Mouse (Mus musculus) C2C12 (cell line): ENCODE results near the gene Pccb. TPM values are rescaled to one million over a fixed set of nuclear protein-coding genes. Genes with fewer than 3 reads are reported as not detected.

ENCODE experiments used
- H3K27me3 ChIP-seq: one replicate; pipeline ENCODE4 v1.6.1; 2011; ENCODE audit not compliant: control insufficient read depth, insufficient read depth, insufficient read length
- H3K36me3 ChIP-seq: one replicate; pipeline ENCODE4 v1.6.1; 2011; ENCODE audit not compliant: control insufficient read depth, insufficient read depth
- H3K4me3 ChIP-seq: one replicate; pipeline ENCODE4 v1.5.1; 2011; ENCODE audit warnings: mild to moderate bottlenecking, control low read depth; ENCODE audit not compliant: poor library complexity, insufficient read depth, severe bottlenecking
- H3K79me2 ChIP-seq: one replicate; pipeline ENCODE4 v1.6.1; 2011; ENCODE audit not compliant: control insufficient read depth, insufficient read depth
- H3K79me3 ChIP-seq: one replicate; pipeline ENCODE4 v1.6.1; 2011; ENCODE audit warnings: low read depth, control low read depth
- H3ac ChIP-seq: one replicate; pipeline ENCODE3; 2011; ENCODE audit warnings: low read depth; ENCODE audit not compliant: control insufficient read depth, insufficient read length
- CEBPB ChIP-seq: IDR thresholded peaks from one replicate; pipeline ENCODE4 v1.6.1; 2011; ENCODE audit warnings: low read depth, mild to moderate bottlenecking, control low read depth, moderate library complexity
- CTCF ChIP-seq: IDR thresholded peaks from one replicate; pipeline ENCODE4 v1.5.1; 2011; ENCODE audit not compliant: control insufficient read depth, insufficient read depth, insufficient read length
- FOSL1 ChIP-seq: IDR thresholded peaks from one replicate; pipeline ENCODE4 v1.8.0; 2011; ENCODE audit warnings: mild to moderate bottlenecking, low read length; ENCODE audit not compliant: poor library complexity, insufficient read depth, severe bottlenecking
- MAX ChIP-seq: IDR thresholded peaks from one replicate; pipeline ENCODE4 v1.6.1; 2011; ENCODE audit warnings: mild to moderate bottlenecking, control low read depth
- MYOD1 ChIP-seq: IDR thresholded peaks from one replicate; pipeline ENCODE4 v1.6.1; 2011; ENCODE audit warnings: low read depth; ENCODE audit not compliant: control insufficient read depth, insufficient read length
- MYOG ChIP-seq: IDR thresholded peaks from one replicate; pipeline ENCODE4 v1.6.1; 2011; ENCODE audit not compliant: control insufficient read depth, insufficient read length; ENCODE audit errors: extremely low read depth
- USF1 ChIP-seq: IDR thresholded peaks from one replicate; pipeline ENCODE4 v1.6.1; 2011; ENCODE audit warnings: low read depth, mild to moderate bottlenecking, control low read depth, moderate library complexity
- polyA plus RNA-seq: library from polyadenylated mRNA; unstranded; fragments of >200 nt; fragmentation: generic; extraction: Trizol; gene quantifications from one replicate; pipeline ENCODE4 v1.2.1, GENCODE M21; 2012; ENCODE audit warnings: missing spikeins

Pccb gene
- polyA plus RNA-seq, 1 experiment: 17.5 TPM

DNA sequence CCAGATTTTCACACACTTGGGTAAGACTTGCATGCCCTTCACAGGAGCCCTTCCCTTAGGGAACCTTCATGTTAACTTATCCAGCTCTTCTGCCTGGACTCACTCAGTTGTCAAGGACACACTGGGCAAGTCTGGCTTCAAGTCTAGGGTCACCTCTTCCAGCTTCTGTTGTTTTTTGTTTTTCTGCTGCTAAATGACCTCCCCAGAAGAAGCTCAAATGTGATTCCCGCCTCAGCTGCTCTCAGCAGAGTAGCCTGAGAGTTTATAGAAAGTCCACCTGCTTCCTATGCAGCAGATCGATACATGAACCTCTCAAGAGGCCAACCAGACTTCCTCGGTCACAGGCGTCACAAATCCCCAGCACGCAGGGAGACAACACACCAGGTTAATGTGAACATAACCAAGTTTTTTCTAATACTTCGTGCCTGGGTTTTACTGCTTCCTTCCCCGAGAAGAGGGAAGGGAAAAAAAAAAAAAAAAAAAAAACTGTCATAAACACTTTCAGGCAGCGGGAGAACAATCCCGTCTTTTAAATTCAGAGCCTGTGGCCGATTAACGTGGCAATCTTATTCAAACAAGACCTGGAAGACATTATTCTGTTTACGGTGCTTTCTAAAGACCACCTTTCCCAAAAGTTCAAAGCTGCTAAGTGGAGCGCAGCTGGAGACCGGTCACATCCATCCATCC lies 794 bp downstream of the Pccb start:
- H3K4me3 ChIP-seq: peak overlapping the region; percentile 40
- peak overlapping the region; percentile 63 for H3ac ChIP-seq
- H3K27me3 ChIP-seq: no peaks in the 10 kb centered on the region
- no peaks in the 10 kb centered on the region for H3K79me2 ChIP-seq
- no peak for TF ChIP-seq FOSL1
- TF ChIP-seq USF1: no peak
- TF ChIP-seq MYOG: no peak
- no peak for TF ChIP-seq CEBPB
- no peak for TF ChIP-seq CTCF
- TF ChIP-seq MAX: no peak
- TF ChIP-seq MYOD1: no peak
- no peaks in the 10 kb centered on the region for H3K36me3 ChIP-seq
- no peaks in the 10 kb centered on the region for H3K79me3 ChIP-seq

DNA sequence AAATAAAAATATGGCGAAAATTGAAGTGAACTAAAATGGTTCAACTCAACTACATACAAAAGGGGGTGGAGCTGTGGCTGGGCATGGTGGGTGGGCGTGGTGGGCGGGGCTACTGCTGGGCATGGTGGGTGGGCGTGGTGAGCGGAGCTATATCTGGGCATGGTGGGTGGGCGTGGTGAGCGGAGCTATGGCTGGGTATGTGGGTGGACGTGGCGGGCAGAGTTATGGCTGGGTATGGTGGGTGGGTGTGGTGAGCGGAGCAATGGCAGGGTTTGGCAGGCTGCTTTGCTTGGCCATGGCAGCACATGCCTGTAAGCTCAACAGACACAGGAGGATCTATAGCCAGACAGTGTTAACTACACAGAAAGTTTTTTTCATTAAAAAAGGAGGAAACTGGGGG lies 15.9 kb downstream of the Pccb start:
- H3K79me3 ChIP-seq: no peaks in the 10 kb centered on the region
- TF ChIP-seq MYOG (no peak), MYOD1 (no peak), CEBPB (no peak), USF1 (no peak), CTCF (no peak), MAX (no peak), FOSL1 (no peak)
- H3K27me3 ChIP-seq: no peaks in the 10 kb centered on the region
- H3K4me3 ChIP-seq: no peak overlapping the region
- no peak overlapping the region for H3ac ChIP-seq
- no peaks in the 10 kb centered on the region for H3K36me3 ChIP-seq
- H3K79me2 ChIP-seq: no peaks in the 10 kb centered on the region

DNA sequence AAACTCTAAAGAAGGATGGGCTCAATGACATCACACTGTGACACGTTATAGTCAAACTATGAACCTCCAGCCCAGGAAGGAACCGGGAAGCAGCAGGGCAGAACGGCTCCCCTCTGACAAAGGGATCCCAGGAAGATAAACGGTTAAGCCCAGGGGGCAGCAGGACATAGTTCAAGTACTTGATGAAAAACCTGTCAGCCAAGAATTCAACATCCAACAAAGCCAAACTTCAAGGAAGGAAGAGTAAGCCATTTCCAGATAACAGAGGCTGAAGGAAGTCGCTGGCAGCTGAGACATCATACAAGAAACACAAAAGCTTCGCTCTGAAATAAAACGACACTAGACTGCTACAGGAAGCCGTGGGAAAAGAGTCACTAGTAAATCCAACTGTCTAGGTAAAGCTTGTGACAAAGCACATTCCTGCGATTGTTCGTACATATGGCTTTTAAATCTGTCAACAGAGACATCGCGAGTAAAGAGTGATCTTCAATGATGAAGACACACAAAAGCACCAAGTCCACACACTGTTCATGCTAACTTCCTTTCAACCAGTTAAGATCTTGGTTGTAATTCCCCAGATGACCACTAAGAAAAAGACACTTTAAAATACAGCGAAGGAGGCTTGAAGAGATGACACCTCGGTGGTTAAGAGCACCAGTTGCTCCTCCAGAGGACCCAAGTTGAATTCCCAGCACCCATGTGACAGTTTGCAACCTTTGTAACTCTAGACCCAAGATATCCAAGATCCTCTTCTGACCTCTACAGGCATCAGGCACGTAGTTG lies 16.8 kb downstream of the Pccb start:
- Histone ChIP-seq H3K36me3 (no peaks in the 10 kb centered on the region), H3K79me3 (no peaks in the 10 kb centered on the region), H3ac (no peak overlapping the region), H3K79me2 (no peaks in the 10 kb centered on the region), H3K27me3 (no peaks in the 10 kb centered on the region), H3K4me3 (no peak overlapping the region)
- TF ChIP-seq MYOG (no peak), CTCF (no peak)

- Histone ChIP-seq H3K36me3 (no peaks in the 10 kb centered on the region), H3K27me3 (no peaks in the 10 kb centered on the region), H3K4me3 (no peak overlapping the region), H3ac (no peak overlapping the region), H3K79me3 (no peaks in the 10 kb centered on the region), H3K79me2 (no peaks in the 10 kb centered on the region)
- TF ChIP-seq MYOG: no peak
- no peak for TF ChIP-seq MYOD1
- no peak for TF ChIP-seq USF1
- TF ChIP-seq CTCF: no peak
- TF ChIP-seq FOSL1: no peak
- no peak for TF ChIP-seq MAX
These were observed 19.4 kb downstream of the Pccb start for GRCm38 (mm10) chr9:101015324-101015723.

DNA sequence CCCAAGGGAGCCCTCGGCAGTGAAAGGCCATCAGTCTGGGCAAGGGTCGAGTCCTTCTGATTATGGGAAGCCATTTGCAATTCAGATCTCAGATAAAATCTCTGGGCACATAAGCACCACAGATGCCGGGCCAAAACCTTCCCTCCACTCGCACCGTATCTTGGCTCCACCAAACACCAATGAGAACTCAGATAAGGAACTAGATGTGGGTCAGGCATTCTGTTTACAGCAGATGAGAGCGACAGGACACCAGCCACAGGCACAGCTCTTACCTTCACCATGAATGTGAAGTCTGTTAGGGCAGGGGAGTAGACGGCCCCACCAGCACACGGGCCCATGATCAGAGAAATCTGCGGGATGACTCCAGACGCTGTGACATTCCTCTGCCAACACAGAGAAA lies 22.3 kb downstream of the Pccb start:
- H3K79me3 ChIP-seq: no peaks in the 10 kb centered on the region
- no peaks in the 10 kb centered on the region for H3K79me2 ChIP-seq
- no peaks in the 10 kb centered on the region for H3K27me3 ChIP-seq
- TF ChIP-seq FOSL1 (no peak), CTCF (no peak), CEBPB (no peak), USF1 (no peak), MYOG (no peak), MYOD1 (no peak), MAX (no peak)
- no peak overlapping the region for H3ac ChIP-seq
- no peak overlapping the region for H3K4me3 ChIP-seq
- H3K36me3 ChIP-seq: no peaks in the 10 kb centered on the region
